Mouse (Mus musculus): ENCODE results near the gene Tec. TPM values are rescaled to one million over a fixed set of nuclear protein-coding genes. Genes with fewer than 3 reads are reported as not detected.
"Not testable (repeated sequence)": the region's sequence is repeated elsewhere in the genome, so short reads cannot be mapped to it uniquely, and the experiment has no call there.

Gene Tec
- polyA plus RNA-seq, 1 experiment from 2014 or later: 8.6 TPM

GRCm38 (mm10) chr5:72830988-72831610 is 37.2 kb downstream of the Tec start:
- Histone ChIP-seq H3K4me2 (no peak overlapping the region), H3K4me1 (peaks cover 31% of the 10 kb centered on the region), H3K4me3 (replicated peaks) (no peak overlapping the region), H3K9me3 (replicated peaks) (no peaks in the 10 kb centered on the region), H3K27me3 (no peaks in the 10 kb centered on the region), H3K27ac (no peak overlapping the region), H3K36me3 (no peaks in the 10 kb centered on the region), H3K9ac (no peak overlapping the region)
- 84% methylated on average over 5 of the region's 5 CpGs for WGBS
- no peak for ATAC-seq (replicated peaks; ENCODE audit: low FRiP score)

- no peak overlapping the region for H3K4me2 ChIP-seq
- no peaks in the 10 kb centered on the region for H3K36me3 ChIP-seq
- no peak overlapping the region for H3K27ac ChIP-seq
- peak; percentile 29; the same call in 1 of the 2 replicates for ATAC-seq (replicated peaks; ENCODE audit: low FRiP score)
- no peak overlapping the region for H3K9ac ChIP-seq
- H3K4me1 ChIP-seq: peaks cover 31% of the 10 kb centered on the region
- 87% methylated on average over 7 of the region's 7 CpGs for WGBS
- H3K9me3 ChIP-seq (replicated peaks): no peaks in the 10 kb centered on the region
- no peaks in the 10 kb centered on the region for H3K27me3 ChIP-seq
- H3K4me3 ChIP-seq (replicated peaks): no peak overlapping the region
Observed at GRCm38 (mm10) chr5:72829506-72830067, 38.7 kb downstream of the Tec start.

GRCm38 (mm10) chr5:72828401-72828800 is 39.9 kb downstream of the Tec start:
- Histone ChIP-seq H3K36me3 (0 out of 2 replicates have a peak, but pooled peaks cover 2% of the 10 kb centered on the region), H3K27me3 (no peaks in the 10 kb centered on the region), H3K4me3 (replicated peaks) (no peak overlapping the region), H3K4me1 (peaks cover 31% of the 10 kb centered on the region), H3K9me3 (replicated peaks) (no peaks in the 10 kb centered on the region), H3K4me2 (no peak overlapping the region), H3K27ac (0 out of 2 replicates have a peak overlapping the region, but pooled peaks have one; percentile 30), H3K9ac (no peak overlapping the region)
- ATAC-seq (replicated peaks; ENCODE audit: low FRiP score): no peak
- WGBS: 8% methylated on average over 1 of the region's 1 CpGs

GRCm38 (mm10) chr5:72827435-72827834 is 40.8 kb downstream of the Tec start:
- H3K27ac ChIP-seq: no peak overlapping the region
- no peak overlapping the region for H3K4me2 ChIP-seq
- H3K9me3 ChIP-seq (replicated peaks): no peaks in the 10 kb centered on the region
- H3K9ac ChIP-seq: no peak overlapping the region
- H3K4me1 ChIP-seq: peaks cover 31% of the 10 kb centered on the region
- WGBS: 55% methylated on average over 5 of the region's 5 CpGs
- H3K36me3 ChIP-seq: 0 out of 2 replicates have a peak, but pooled peaks cover 2% of the 10 kb centered on the region
- H3K4me3 ChIP-seq (replicated peaks): no peak overlapping the region
- no peaks in the 10 kb centered on the region for H3K27me3 ChIP-seq
- no peak for ATAC-seq (replicated peaks; ENCODE audit: low FRiP score)

- Histone ChIP-seq H3K36me3 (0 out of 2 replicates have a peak, but pooled peaks cover 2% of the 10 kb centered on the region), H3K4me3 (replicated peaks) (no peak overlapping the region), H3K9me3 (replicated peaks) (no peaks in the 10 kb centered on the region), H3K4me1 (peaks cover 31% of the 10 kb centered on the region), H3K9ac (no peak overlapping the region), H3K4me2 (no peak overlapping the region), H3K27ac (0 out of 2 replicates have a peak overlapping the region, but pooled peaks have one; percentile 22), H3K27me3 (no peaks in the 10 kb centered on the region)
- ATAC-seq (replicated peaks; ENCODE audit: low FRiP score): no peak
- WGBS: 61% methylated on average over 3 of the region's 3 CpGs
Observed at GRCm38 (mm10) chr5:72826445-72826844, 41.8 kb downstream of the Tec start.

- Histone ChIP-seq H3K36me3 (0 out of 2 replicates have a peak, but pooled peaks cover 2% of the 10 kb centered on the region), H3K27me3 (no peaks in the 10 kb centered on the region), H3K27ac (no peak overlapping the region), H3K4me1 (peaks cover 21% of the 10 kb centered on the region), H3K9ac (no peak overlapping the region), H3K4me2 (no peak overlapping the region), H3K4me3 (replicated peaks) (no peak overlapping the region), H3K9me3 (replicated peaks) (no peaks in the 10 kb centered on the region)
- 65% methylated on average over 3 of the region's 3 CpGs for WGBS
- no peak for ATAC-seq (replicated peaks; ENCODE audit: low FRiP score)
Observed at GRCm38 (mm10) chr5:72820651-72821050, 47.6 kb downstream of the Tec start.

GRCm38 (mm10) chr5:72820036-72820640 is 48.1 kb downstream of the Tec start:
- Histone ChIP-seq H3K4me2 (no peak overlapping the region), H3K9ac (no peak overlapping the region), H3K4me1 (peaks cover 21% of the 10 kb centered on the region), H3K27ac (no peak overlapping the region), H3K9me3 (replicated peaks) (no peaks in the 10 kb centered on the region), H3K4me3 (replicated peaks) (no peak overlapping the region), H3K36me3 (0 out of 2 replicates have a peak, but pooled peaks cover 2% of the 10 kb centered on the region), H3K27me3 (no peaks in the 10 kb centered on the region)
- ATAC-seq (replicated peaks; ENCODE audit: low FRiP score): no peak
- 57% methylated on average over 8 of the region's 8 CpGs for WGBS

GRCm38 (mm10) chr5:72818513-72819180 is 49.6 kb downstream of the Tec start:
- no peak overlapping the region for H3K4me2 ChIP-seq
- H3K4me3 ChIP-seq (replicated peaks): no peak overlapping the region
- no peak overlapping the region for H3K9ac ChIP-seq
- no peaks in the 10 kb centered on the region for H3K9me3 ChIP-seq (replicated peaks)
- no peak overlapping the region for H3K27ac ChIP-seq
- WGBS: 80% methylated on average over 5 of the region's 5 CpGs
- peaks cover 21% of the 10 kb centered on the region for H3K4me1 ChIP-seq
- no peak for ATAC-seq (replicated peaks; ENCODE audit: low FRiP score)
- no peaks in the 10 kb centered on the region for H3K27me3 ChIP-seq
- 0 out of 2 replicates have a peak, but pooled peaks cover 1% of the 10 kb centered on the region for H3K36me3 ChIP-seq

- Histone ChIP-seq H3K27me3 (no peaks in the 10 kb centered on the region), H3K36me3 (no peaks in the 10 kb centered on the region), H3K4me3 (replicated peaks) (no peak overlapping the region), H3K4me1 (peaks cover 29% of the 10 kb centered on the region), H3K27ac (peak overlapping the region; percentile 37; the same call in 1 of the 2 replicates), H3K4me2 (0 out of 2 replicates have a peak overlapping the region, but pooled peaks have one; percentile 8), H3K9me3 (replicated peaks) (no peaks in the 10 kb centered on the region), H3K9ac (no peak overlapping the region)
- ATAC-seq (replicated peaks; ENCODE audit: low FRiP score): no peak
- 34% methylated on average over 10 of the region's 10 CpGs for WGBS
Observed at GRCm38 (mm10) chr5:72817523-72818091, 50.7 kb downstream of the Tec start.

GRCm38 (mm10) chr5:72816960-72817359 is 51.3 kb downstream of the Tec start:
- WGBS: 51% methylated on average over 7 of the region's 7 CpGs
- 0 out of 2 replicates have a peak overlapping the region, but pooled peaks have one; percentile 18 for H3K27ac ChIP-seq
- peaks cover 29% of the 10 kb centered on the region for H3K4me1 ChIP-seq
- not testable (repeated sequence) for H3K4me3 ChIP-seq (replicated peaks); H3K27me3 ChIP-seq; H3K36me3 ChIP-seq; H3K9ac ChIP-seq; H3K4me2 ChIP-seq; H3K9me3 ChIP-seq (replicated peaks); ATAC-seq (replicated peaks; ENCODE audit: low FRiP score)

- no peak overlapping the region for H3K4me2 ChIP-seq
- no peaks in the 10 kb centered on the region for H3K36me3 ChIP-seq
- no peaks in the 10 kb centered on the region for H3K27me3 ChIP-seq
- WGBS: 13% methylated on average over 2 of the region's 2 CpGs
- H3K4me1 ChIP-seq: peaks cover 29% of the 10 kb centered on the region
- H3K4me3 ChIP-seq (replicated peaks): no peak overlapping the region
- H3K9me3 ChIP-seq (replicated peaks): no peaks in the 10 kb centered on the region
- H3K27ac ChIP-seq: 0 out of 2 replicates have a peak overlapping the region, but pooled peaks have one; percentile 18
- no peak overlapping the region for H3K9ac ChIP-seq
- ATAC-seq (replicated peaks; ENCODE audit: low FRiP score): no peak
Observed at GRCm38 (mm10) chr5:72816491-72816890, 51.8 kb downstream of the Tec start.
